Mouse (Mus musculus) CH12.LX (cell line): ENCODE measurements around the gene Psme1.
A peak's percentile ranks its signal among the peaks of the same experiment; 100 is the strongest.

Experiments used
- CHD1 ChIP-seq: IDR thresholded peaks from 2 replicates; pipeline ENCODE4 v1.6.1; 2012; ENCODE audit warnings: low read depth, low read length, improper control_type of control experiment, inconsistent platforms
- CTCF ChIP-seq, 2 experiments: IDR thresholded peaks in 1 of 2; conservative IDR thresholded peaks in 1 of 2; 2 replicates each; pipeline ENCODE4 v1.5.1; 2011 to 2012; ENCODE audit warnings: low read depth in 2 of 2, low read length in 2 of 2, improper control_type of control experiment in 1 of 2, inconsistent platforms in 1 of 2, mild to moderate bottlenecking in 1 of 2, moderate library complexity in 1 of 2
- EP300 ChIP-seq: IDR thresholded peaks from 2 replicates; pipeline ENCODE4 v1.6.1; 2011; ENCODE audit warnings: low read length, improper control_type of control experiment
- HCFC1 ChIP-seq: IDR thresholded peaks from 2 replicates; pipeline ENCODE4 v1.6.1; 2012; ENCODE audit warnings: low read depth, mild to moderate bottlenecking, inconsistent platforms, low read length, improper control_type of control experiment
- MXI1 ChIP-seq: IDR thresholded peaks from 2 replicates; pipeline ENCODE4 v1.6.1; 2011; ENCODE audit warnings: mild to moderate bottlenecking, low read depth, low read length, improper control_type of control experiment
- POLR2A ChIP-seq: IDR thresholded peaks from 2 replicates; pipeline ENCODE4 v1.6.1; 2011; ENCODE audit warnings: low read depth, mild to moderate bottlenecking, improper control_type of control experiment, low read length
- SMC3 ChIP-seq: IDR thresholded peaks from 2 replicates; pipeline ENCODE4 v1.6.1; 2011; ENCODE audit warnings: low read depth, low read length, improper control_type of control experiment
- TBP ChIP-seq: conservative IDR thresholded peaks from 2 replicates; pipeline ENCODE4 v1.6.1; 2011; ENCODE audit warnings: low read depth, low read length, improper control_type of control experiment
- USF1 ChIP-seq: IDR thresholded peaks from 2 replicates; pipeline ENCODE4 v1.6.1; 2014; ENCODE audit warnings: low read depth, mild to moderate bottlenecking, inconsistent platforms, low read length, improper control_type of control experiment

GRCm38 (mm10) chr14:55591331-55591891 is 13.5 kb downstream of the Psme1 start, which contains the start of gene Rnf31:
- TF ChIP-seq HCFC1 = peak; percentile 80
- no peak for TF ChIP-seq CTCF (conservative IDR thresholded peaks at IDR 0.05 in 1 of 2, IDR thresholded peaks at IDR 0.05 in 1 of 2; ENCODE audit: low read depth in 2 of 2, low read length in 2 of 2)
- peak; percentile 67 for TF ChIP-seq POLR2A
- TF ChIP-seq SMC3 = no peak
- TF ChIP-seq CHD1 = peak; percentile 64; the same call in 1 of the 2 replicates
- no peak for TF ChIP-seq TBP
- TF ChIP-seq MXI1 = no peak; the same call in none of the 2 replicates
- no peak for TF ChIP-seq EP300
- no peak for TF ChIP-seq USF1
